Mouse (Mus musculus) liver, postnatal 0 days (tissue): Measurements from ENCODE around the gene R3hdm4.

Source experiments
- CTCF ChIP-seq: sonication (generic); IDR thresholded peaks from 2 replicates; pipeline ENCODE4 v1.5.1; 2016; ENCODE audit warnings: antibody characterized with exemption, low read depth
- EP300 ChIP-seq: IDR thresholded peaks from 2 replicates; pipeline ENCODE4 v1.6.1; 2016; ENCODE audit warnings: antibody characterized with exemption, low read depth, mild to moderate bottlenecking

DNA sequence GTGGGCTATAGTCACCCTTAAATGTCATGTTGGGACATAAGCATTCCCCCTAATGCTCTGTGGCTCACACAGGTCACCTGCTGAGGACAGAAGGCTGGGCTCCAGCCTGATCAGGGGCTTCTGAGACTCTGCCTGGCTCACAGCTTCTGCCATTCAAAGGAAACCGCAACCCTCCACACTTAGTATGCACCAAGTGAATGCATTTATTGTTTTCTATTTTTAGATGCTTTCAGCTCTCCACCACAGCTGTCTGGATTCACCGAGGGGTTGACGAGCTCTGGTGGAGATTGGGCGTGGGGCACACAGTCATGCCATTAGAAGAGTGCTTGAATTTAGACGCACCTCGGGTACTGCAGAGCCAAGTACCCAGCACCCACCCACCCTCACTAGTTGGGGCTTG is 47.7 kb downstream of the R3hdm4 start:
- no peak for TF ChIP-seq CTCF
- no peak for TF ChIP-seq EP300
